Mouse (Mus musculus) lung, postnatal 0 days (tissue): ENCODE measurements around the gene Micall2. TPM values are rescaled to one million over a fixed set of nuclear protein-coding genes. Genes with fewer than 3 reads are reported as not detected.
A peak's percentile ranks its signal among the peaks of the same experiment; 100 is the strongest.

Source experiments
- ATAC-seq: fragments of 200-750 bp; cut with Nextera tagmentation; 2 replicates; pipeline ENCODE4 v1.8.0; 2017; ENCODE audit warnings: moderate library complexity
- DNase-seq: peaks from one replicate; pipeline ENCODE4 v3.0.0-alpha.2; 2016; ENCODE audit warnings: low spot score
- H3K27ac ChIP-seq: fragments of 300-500 bp; sonication (generic); 2 replicates; pipeline ENCODE4 v1.5.1; 2014; ENCODE audit warnings: antibody characterized with exemption, mild to moderate bottlenecking, low read length, mixed read lengths
- H3K27me3 ChIP-seq: fragments of 300-500 bp; sonication (generic); replicated peaks from 2 replicates; pipeline ENCODE4 v1.6.1; 2014; ENCODE audit warnings: low read length, mixed read lengths; ENCODE audit not compliant: insufficient read depth
- H3K36me3 ChIP-seq: fragments of 300-500 bp; sonication (generic); 2 replicates; pipeline ENCODE4 v1.6.1; 2014; ENCODE audit warnings: low read length, mixed read lengths; ENCODE audit not compliant: insufficient read depth
- H3K4me1 ChIP-seq: fragments of 300-500 bp; sonication (generic); 2 replicates; pipeline ENCODE4 v1.6.1; 2014; ENCODE audit warnings: antibody characterized with exemption, low read depth, low read length, mixed read lengths; ENCODE audit not compliant: insufficient read depth
- H3K4me2 ChIP-seq: fragments of 300-500 bp; sonication (generic); replicated peaks from 2 replicates; pipeline ENCODE4 v1.6.1; 2014; ENCODE audit warnings: low read depth, mild to moderate bottlenecking, low read length, moderate library complexity, mixed read lengths
- H3K4me3 ChIP-seq: fragments of 300-500 bp; sonication (generic); 2 replicates; pipeline ENCODE4 v1.5.1; 2014; ENCODE audit warnings: low read depth, low read length
- H3K9ac ChIP-seq: fragments of 300-500 bp; sonication (generic); replicated peaks from 2 replicates; pipeline ENCODE4 v1.6.1; 2014; ENCODE audit warnings: low read depth, mild to moderate bottlenecking
- H3K9me3 ChIP-seq: fragments of 300-500 bp; sonication (generic); 2 replicates; pipeline ENCODE4 v1.6.1; 2016; ENCODE audit warnings: low read length, mixed read lengths
- CTCF ChIP-seq: IDR thresholded peaks from 2 replicates; pipeline ENCODE4 v1.5.1; 2016; ENCODE audit warnings: antibody characterized with exemption, mild to moderate bottlenecking
- EP300 ChIP-seq: IDR thresholded peaks from 2 replicates; pipeline ENCODE4 v1.6.1; 2016; ENCODE audit warnings: antibody characterized with exemption, mild to moderate bottlenecking, control low read depth
- WGBS: fragments of 180-500 bp; shearing (Covaris S2); extraction: QIAGEN DNeasy Blood & Tissue Kit; methylation state at CpG from one replicate; pipeline ENCODE4 v1.1.7; 2014; 5-methylcytosine and 5-hydroxymethylcytosine counted together
- polyA plus RNA-seq: library from polyadenylated mRNA; unstranded; fragments of >200 nt; fragmentation: Nextera tagmentation; extraction: Ambion mirVana; gene quantifications from 2 replicates; pipeline ENCODE4 v1.2.1, GENCODE M21; 2015

Micall2 gene
- polyA plus RNA-seq = 2.7 and 3.7 TPM in 2 replicates

DNA sequence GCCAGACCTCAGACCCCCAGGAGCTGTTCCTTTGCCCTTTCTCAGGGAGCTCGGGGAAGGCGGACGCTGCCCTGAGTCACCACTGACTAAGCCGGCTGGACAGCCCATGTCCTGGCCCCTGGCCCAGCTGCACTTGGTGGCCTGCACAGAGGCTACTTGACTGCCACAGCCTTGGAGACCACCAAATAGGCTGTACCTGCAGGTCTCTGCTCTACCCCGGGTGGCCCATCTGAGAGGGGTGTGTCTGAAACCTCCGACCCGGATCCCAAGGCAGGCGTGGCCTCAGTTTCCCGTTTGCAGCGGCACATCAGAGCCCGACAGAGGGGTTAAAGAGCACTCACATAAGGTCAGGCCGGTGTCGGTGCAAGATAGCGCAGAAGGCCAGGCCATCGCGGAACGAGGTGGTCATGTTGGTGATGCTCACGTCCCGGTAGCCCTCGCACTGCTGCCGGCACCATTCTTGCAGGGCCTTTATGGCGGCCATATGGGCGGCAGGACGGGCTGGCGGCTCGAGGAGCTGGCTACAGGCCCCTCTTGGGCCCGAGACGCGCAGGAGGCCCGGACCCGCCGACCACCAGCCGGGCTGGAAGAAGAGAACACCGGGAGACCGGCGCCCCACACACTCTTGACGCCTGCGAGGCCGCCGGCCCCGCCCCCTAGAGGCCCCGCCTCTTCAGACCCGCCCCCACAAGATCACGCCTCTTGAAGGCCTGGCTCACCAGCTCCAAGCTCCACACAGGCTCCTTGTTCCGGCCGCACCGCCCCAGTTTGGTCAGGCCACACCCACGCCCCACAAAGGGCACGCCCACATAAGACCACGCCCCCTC is at the start of gene Micall2:
Micall2 (minus strand) TSS at position 660 of the 827 bp plus-strand sequence.
- 3% methylated on average over 46 of the region's 50 CpGs for WGBS
- Histone ChIP-seq H3K27ac (peak within 1 kb of the TSS; percentile 45; the same call in 1 of the 2 replicates), H3K36me3 (no peaks in the 10 kb centered on the region)

DNA sequence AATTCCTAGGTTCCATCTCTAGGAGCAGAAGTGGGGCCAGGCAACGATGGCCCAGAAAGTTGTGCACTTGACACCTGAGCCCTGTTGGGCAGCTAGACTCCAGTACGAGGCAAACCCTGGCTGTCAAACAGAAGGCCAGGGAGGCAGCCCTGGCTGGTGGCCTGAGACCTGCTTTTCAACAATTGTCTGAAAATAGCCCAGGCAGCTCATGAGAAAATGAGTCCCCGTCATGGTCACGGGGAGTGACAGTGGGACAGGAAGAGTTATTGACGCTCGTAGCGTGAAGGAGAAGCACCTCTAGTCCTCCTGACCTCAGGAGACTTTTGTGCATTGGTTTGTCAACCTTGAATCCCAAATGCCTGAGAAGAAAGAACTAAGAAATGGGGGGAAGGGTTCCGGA is 45.3 kb upstream of the Micall2 start:
- Histone ChIP-seq H3K4me1 (no peaks in the 10 kb centered on the region), H3K4me3 (no peak overlapping the region), H3K4me2 (no peak overlapping the region), H3K27me3 (no peaks in the 10 kb centered on the region), H3K36me3 (no peaks in the 10 kb centered on the region), H3K9ac (no peak overlapping the region), H3K9me3 (no peaks in the 10 kb centered on the region), H3K27ac (no peak overlapping the region)
- TF ChIP-seq CTCF (no peak), EP300 (no peak)
- ATAC-seq (no peak), DNase-seq (no peak)
- WGBS = 73% methylated on average over 8 of the region's 8 CpGs

More for the DNA sequence above, at the start of gene Micall2:
- H3K4me1 ChIP-seq = peaks cover 32% of the 10 kb centered on the region
- no peaks in the 10 kb centered on the region for H3K9me3 ChIP-seq
- DNase-seq (peak; percentile 99), ATAC-seq (peak; percentile 94)
- H3K9ac ChIP-seq = 0 out of 2 replicates have a peak within 1 kb of the TSS, but pooled peaks have one; percentile 8
- peak within 1 kb of the TSS; percentile 98 for H3K4me2 ChIP-seq
- H3K4me3 ChIP-seq = peak within 1 kb of the TSS; percentile 50
- TF ChIP-seq EP300 = no peak
- no peak for TF ChIP-seq CTCF
- H3K27me3 ChIP-seq = no peaks in the 10 kb centered on the region

DNA sequence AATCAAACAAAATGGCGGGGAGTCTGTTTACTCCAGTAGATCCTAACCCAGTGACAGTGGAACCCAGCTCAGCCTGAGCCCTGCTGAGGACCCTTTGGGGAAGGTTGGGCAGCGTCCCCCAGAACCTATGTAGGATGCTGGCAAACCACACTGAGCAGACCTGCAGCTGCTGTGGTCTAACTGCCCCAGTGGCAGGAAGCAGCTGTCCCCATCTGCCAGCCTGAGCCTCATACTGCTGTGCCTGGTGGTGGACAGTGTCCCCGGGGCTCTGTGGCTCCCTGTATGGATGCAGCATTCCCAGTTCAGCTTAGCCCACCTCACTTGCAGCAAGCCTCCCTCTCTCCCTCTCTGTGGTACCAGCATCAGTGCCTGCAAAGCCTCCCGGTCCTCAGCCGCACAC is 40.8 kb upstream of the Micall2 start:
- no peaks in the 10 kb centered on the region for H3K4me1 ChIP-seq
- 0 out of 2 replicates have a peak, but pooled peaks cover 2% of the 10 kb centered on the region for H3K36me3 ChIP-seq
- H3K9ac ChIP-seq = no peak overlapping the region
- no peak overlapping the region for H3K4me3 ChIP-seq
- no peaks in the 10 kb centered on the region for H3K9me3 ChIP-seq
- no peak for ATAC-seq
- 78% methylated on average over 4 of the region's 5 CpGs for WGBS
- no peak overlapping the region for H3K27ac ChIP-seq
- no peak for DNase-seq
- H3K27me3 ChIP-seq = no peaks in the 10 kb centered on the region
- TF ChIP-seq EP300 = no peak
- no peak overlapping the region for H3K4me2 ChIP-seq

DNA sequence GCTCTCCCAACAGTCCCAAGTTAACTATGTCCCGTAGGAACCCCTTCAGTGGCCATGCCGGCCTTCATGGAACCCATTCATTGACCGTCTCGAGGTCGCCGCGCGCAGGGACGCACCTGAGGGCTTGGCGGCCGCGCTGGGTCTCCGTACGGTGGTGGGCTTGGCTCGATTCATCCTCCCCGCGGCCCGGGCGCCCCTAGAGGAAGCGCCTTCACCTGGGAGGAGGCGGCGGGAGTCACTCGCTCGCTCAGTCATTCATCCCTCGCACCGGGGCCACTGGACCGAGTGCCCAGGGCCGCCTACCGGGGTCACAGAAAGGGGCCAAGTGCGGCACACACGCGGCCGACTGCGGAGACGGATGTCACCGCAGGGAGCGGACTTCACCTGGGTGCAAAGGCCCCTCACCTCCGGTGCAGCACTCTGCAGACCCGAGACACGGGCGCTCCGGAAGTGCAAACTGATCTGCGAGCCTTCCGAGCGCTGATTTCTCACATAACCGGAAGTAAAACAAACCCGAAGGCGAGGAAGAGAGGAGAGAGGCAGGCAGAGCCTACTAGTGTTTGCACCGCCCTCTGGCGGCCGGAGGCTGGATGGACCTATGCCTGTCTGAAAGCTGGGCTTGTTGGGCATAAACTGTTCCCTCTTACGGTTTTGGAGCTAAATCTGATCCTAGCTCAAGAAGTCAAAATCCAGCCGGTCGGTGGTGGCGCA is 39.2 kb upstream of the Micall2 start, which contains the start of gene Ints1:
Ints1 (minus strand) TSS at position 459 of the 711 bp plus-strand sequence.
- Histone ChIP-seq H3K4me2 (peak within 1 kb of the TSS; percentile 90), H3K9me3 (no peaks in the 10 kb centered on the region), H3K9ac (peak within 1 kb of the TSS; percentile 78), H3K4me1 (no peaks in the 10 kb centered on the region), H3K27me3 (no peaks in the 10 kb centered on the region), H3K4me3 (peak within 1 kb of the TSS; percentile 76), H3K27ac (no peak within 1 kb of the TSS), H3K36me3 (peaks cover 15% of the 10 kb centered on the region; the same call in 1 of the 2 replicates)
- peak; percentile 98 for DNase-seq
- TF ChIP-seq EP300 (0 out of 2 replicates have a peak, but pooled peaks have one; percentile 31), CTCF (peak; percentile 93)
- ATAC-seq = peak; percentile 97
- 3% methylated on average over 55 of the region's 55 CpGs for WGBS

DNA sequence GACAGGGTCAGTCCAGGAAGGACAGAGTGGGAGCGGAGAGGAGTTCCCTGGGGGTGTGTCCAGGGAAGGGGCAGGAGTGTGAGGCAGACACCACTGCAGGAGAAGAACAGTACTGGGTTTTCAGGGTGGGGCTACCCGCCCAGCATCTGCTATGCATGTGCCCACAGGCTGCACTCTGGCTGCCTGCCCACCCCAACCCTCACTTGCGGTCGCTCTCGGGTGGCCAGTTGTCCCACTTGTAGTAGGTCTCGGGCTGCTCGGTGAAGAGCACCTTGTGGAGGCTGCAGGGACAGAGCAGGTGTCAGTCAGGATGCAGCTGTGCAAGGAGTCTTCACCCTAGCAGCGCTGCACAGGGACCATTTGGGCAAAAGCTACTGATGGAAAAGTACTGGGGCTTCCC is 32.1 kb upstream of the Micall2 start:
- Histone ChIP-seq H3K4me3 (no peak overlapping the region), H3K27me3 (no peaks in the 10 kb centered on the region), H3K9ac (no peak overlapping the region), H3K9me3 (no peaks in the 10 kb centered on the region), H3K27ac (no peak overlapping the region), H3K36me3 (peaks cover 47% of the 10 kb centered on the region), H3K4me1 (no peaks in the 10 kb centered on the region), H3K4me2 (no peak overlapping the region)
- TF ChIP-seq EP300 (no peak), CTCF (no peak)
- 87% methylated on average over 8 of the region's 8 CpGs for WGBS
- DNase-seq (no peak), ATAC-seq (no peak)

DNA sequence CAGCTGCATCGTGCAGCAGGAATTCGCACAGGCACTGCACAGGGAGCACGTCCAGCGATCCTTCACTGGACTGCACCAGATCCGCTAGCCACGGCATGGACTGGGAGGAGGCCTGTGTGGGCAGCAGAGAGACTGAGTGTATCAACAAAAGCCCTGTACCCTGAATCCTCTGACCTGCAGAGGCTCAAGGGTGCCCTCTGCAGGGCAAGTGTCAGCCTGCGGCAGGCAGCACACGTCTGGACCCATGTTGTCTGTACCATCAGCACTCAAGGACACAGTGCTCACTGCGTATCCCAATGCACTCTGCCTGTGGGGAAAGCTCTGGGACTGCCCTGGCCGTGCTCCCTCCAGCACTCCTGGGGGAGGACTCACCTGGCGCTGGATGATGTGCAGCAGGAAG is 28.2 kb upstream of the Micall2 start:
- H3K27me3 ChIP-seq = no peaks in the 10 kb centered on the region
- no peaks in the 10 kb centered on the region for H3K4me1 ChIP-seq
- peaks cover 53% of the 10 kb centered on the region for H3K36me3 ChIP-seq
- H3K9ac ChIP-seq = no peak overlapping the region
- H3K4me2 ChIP-seq = no peak overlapping the region
- peak; percentile 63 for TF ChIP-seq CTCF
- no peak for TF ChIP-seq EP300
- DNase-seq (peak; percentile 11), ATAC-seq (0 out of 2 replicates have a peak, but pooled peaks have one; percentile 9)
- no peaks in the 10 kb centered on the region for H3K9me3 ChIP-seq
- WGBS = 74% methylated on average over 11 of the region's 11 CpGs
- H3K27ac ChIP-seq = no peak overlapping the region
- H3K4me3 ChIP-seq = no peak overlapping the region
